In genomic region chr11:53762827-53763495, GRCm38 (mm10) we compare ENCODE assay signal across 8 mouse cellular contexts. TPM values are rescaled to one million over a fixed set of nuclear protein-coding genes. Genes with fewer than 3 reads are reported as not detected.
DNase-seq lines count a peak whose midpoint lies in the region; TF ChIP-seq lines count a peak whose summit lies in the region.

No protein-coding gene starts in this region.

- no peaks in the 10 kb centered on the region for H3K36me3 ChIP-seq in forebrain, embryonic 10.5 days (replicated peaks)

- intact Hi-C loops in heart, postnatal 14 days (cut with DNase I), result no loop called here

- H3K9me3 ChIP-seq in forebrain, embryonic 10.5 days, result no peaks in the 10 kb centered on the region

- peaks cover 65% of the 10 kb centered on the region for H3K4me1 ChIP-seq in forebrain, embryonic 10.5 days

- TF ChIP-seq CTCF in brain, embryonic 14.5 days (IDR thresholded peaks at IDR 0.05; ENCODE audit: borderline replicate concordance, extremely low read depth, insufficient read depth, insufficient read length), result no peak

- peaks cover 85% of the 10 kb centered on the region for H3K27me3 ChIP-seq in forebrain, embryonic 10.5 days (ENCODE audit: poor library complexity, severe bottlenecking)

- WGBS in forebrain, embryonic 10.5 days, result 7% methylated on average over 23 of the region's 23 CpGs

- peak overlapping the region; percentile 51 for H3K4me3 ChIP-seq in forebrain, embryonic 10.5 days

- TF ChIP-seq POLR2A in brain, embryonic 14.5 days (IDR thresholded peaks at IDR 0.05; ENCODE audit: borderline replicate concordance, extremely low read depth, insufficient read depth, insufficient read length, poor library complexity, severe bottlenecking), result no peak

- DNase-seq in ES-CJ7 (ENCODE audit: low read depth, low spot score), result peak; percentile 76
- peak; percentile 51 for DNase-seq in brain, embryonic 14.5 days (ENCODE audit: low read depth)
- DNase-seq in forebrain, embryonic 10.5 days (ENCODE audit: extremely low spot score, low spot score), result no peak
- peak; percentile 84 to 90 for DNase-seq in heart, postnatal 14 days
- DNase-seq in kidney, postnatal 4 days, result peak; percentile 89 to 95
- peak; percentile 98 for DNase-seq in lung, postnatal 36 days
- peak; percentile 53 for DNase-seq in right cerebral cortex, postnatal 14 days
- DNase-seq in urinary bladder, postnatal 25 days (ENCODE audit: low spot score), result peak; percentile 81

- H3K27ac ChIP-seq in forebrain, embryonic 10.5 days, result peak overlapping the region; percentile 84

RNA-seq across cellular contexts. Expression of gene Irf1, which starts 6.9 kb away (rescaled TPM):
- polyA plus RNA-seq in brain, embryonic 14.5 days (2012; rRNA removed), result 2.7 and 3.4 TPM in 2 replicates
- polyA plus RNA-seq in forebrain, embryonic 10.5 days (2016; fragmentation: Nextera tagmentation; extraction: Ambion mirVana), result 3.7 and 4.9 TPM in 2 replicates
- total RNA-seq in heart, postnatal 14 days (2021), result 10 to 100 TPM; 18.4 to 19.5 TPM

RNA-seq across cellular contexts. Expression of gene Gm17334, which starts 10.0 kb away (rescaled TPM):
- 0.13 TPM in 1 of 2 replicates, not detected in the other for polyA plus RNA-seq in brain, embryonic 14.5 days (2012; rRNA removed)
- polyA plus RNA-seq in forebrain, embryonic 10.5 days (2016; fragmentation: Nextera tagmentation; extraction: Ambion mirVana), result not detected in 2 replicates
- total RNA-seq in heart, postnatal 14 days (2021), result not detected

RNA-seq across cellular contexts. Expression of gene Il5, which starts 42.4 kb away (rescaled TPM):
- 0.08 TPM in 1 of 2 replicates, not detected in the other for polyA plus RNA-seq in brain, embryonic 14.5 days (2012; rRNA removed)
- polyA plus RNA-seq in forebrain, embryonic 10.5 days (2016; fragmentation: Nextera tagmentation; extraction: Ambion mirVana), result 0.11 TPM in 1 of 2 replicates, not detected in the other
- total RNA-seq in heart, postnatal 14 days (2021), result not detected

RNA-seq across cellular contexts. Expression of gene Rad50, which starts 55.8 kb away (rescaled TPM):
- polyA plus RNA-seq in brain, embryonic 14.5 days (2012; rRNA removed), result 4.0 and 6.4 TPM in 2 replicates
- 27.4 and 27.8 TPM in 2 replicates for polyA plus RNA-seq in forebrain, embryonic 10.5 days (2016; fragmentation: Nextera tagmentation; extraction: Ambion mirVana)
- total RNA-seq in heart, postnatal 14 days (2021), result 1 to 10 TPM; 8.2 to 9.4 TPM
